Mouse (Mus musculus) bone marrow, adult 2 months (tissue): ENCODE results near the gene Slc1a1. TPM values are rescaled to one million over a fixed set of nuclear protein-coding genes. Genes with fewer than 3 reads are reported as not detected.

Experiments
- H3K27ac ChIP-seq: fragments of 200-500 bp; 2 replicates; pipeline ENCODE4 v1.5.1; 2012; ENCODE audit warnings: low read depth, mild to moderate bottlenecking, control low read depth, inconsistent platforms, low read length; ENCODE audit not compliant: control insufficient read depth, poor library complexity, insufficient read depth
- H3K4me1 ChIP-seq: fragments of 200-500 bp; 2 replicates; pipeline ENCODE4 v1.6.1; 2011; ENCODE audit warnings: low read length; ENCODE audit not compliant: control insufficient read depth, insufficient read depth
- H3K4me3 ChIP-seq: fragments of 200-500 bp; replicated peaks from 2 replicates; pipeline ENCODE3; 2011; ENCODE audit warnings: mild to moderate bottlenecking, low read depth, low read length, control low read depth; ENCODE audit not compliant: control insufficient read depth
- CTCF ChIP-seq: fragments of 200-500 bp; IDR thresholded peaks from 2 replicates; pipeline ENCODE4 v1.5.1; 2011; ENCODE audit warnings: low read length, control low read depth; ENCODE audit not compliant: control insufficient read depth, insufficient read depth
- POLR2A ChIP-seq: fragments of 200-500 bp; IDR thresholded peaks from 2 replicates; pipeline ENCODE4 v1.6.1; 2011; ENCODE audit warnings: low read depth, mild to moderate bottlenecking, control low read depth, low read length, borderline replicate concordance; ENCODE audit not compliant: control insufficient read depth
- WGBS: fragments of 180-500 bp; shearing (Covaris S2); methylation state at CpG from one replicate; pipeline ENCODE4 v1.1.7; 2018; 5-methylcytosine and 5-hydroxymethylcytosine counted together
- polyA plus RNA-seq: library from polyadenylated mRNA; stranded (reverse); fragments of >200 nt; gene quantifications from 2 replicates; pipeline ENCODE4 v1.2.4, GENCODE M21; 2011; ENCODE audit warnings: low replicate concordance; ENCODE audit not compliant: missing spikeins, insufficient read depth, insufficient read length

Slc1a1 gene
- polyA plus RNA-seq, 1 experiment, result 1.9 TPM

DNA sequence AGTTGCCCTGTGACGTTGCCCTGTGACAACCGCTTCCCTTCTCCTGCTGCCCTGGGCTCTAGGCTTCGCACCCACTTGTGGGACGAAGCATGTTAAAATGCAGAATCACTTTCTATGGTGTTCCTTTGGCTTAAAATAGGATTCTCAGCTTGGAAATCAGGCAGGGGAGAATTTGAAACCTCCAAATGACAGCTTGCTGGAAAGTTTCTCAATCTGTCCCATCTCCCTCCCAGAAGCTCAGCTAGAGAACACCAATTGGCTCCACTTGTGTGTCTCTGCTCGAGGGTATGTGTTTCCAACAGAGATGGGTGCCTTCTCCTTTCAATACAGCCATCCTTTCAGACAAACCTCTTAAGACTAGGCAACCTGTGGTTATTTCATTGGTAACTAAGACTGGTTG is 56.4 kb downstream of the Slc1a1 start:
- 77% methylated on average over 5 of the region's 5 CpGs for WGBS
- Histone ChIP-seq H3K27ac (no peak overlapping the region), H3K4me3 (no peak overlapping the region), H3K4me1 (no peaks in the 10 kb centered on the region)
- TF ChIP-seq CTCF (no peak), POLR2A (no peak)

- no peak overlapping the region for H3K4me3 ChIP-seq
- H3K4me1 ChIP-seq, result no peaks in the 10 kb centered on the region
- TF ChIP-seq CTCF (no peak), POLR2A (no peak)
- H3K27ac ChIP-seq, result no peak overlapping the region
- WGBS, result 93% methylated on average over 1 of the region's 1 CpGs
These were observed 57.0 kb downstream of the Slc1a1 start for GRCm38 (mm10) chr19:28891864-28892263.

DNA sequence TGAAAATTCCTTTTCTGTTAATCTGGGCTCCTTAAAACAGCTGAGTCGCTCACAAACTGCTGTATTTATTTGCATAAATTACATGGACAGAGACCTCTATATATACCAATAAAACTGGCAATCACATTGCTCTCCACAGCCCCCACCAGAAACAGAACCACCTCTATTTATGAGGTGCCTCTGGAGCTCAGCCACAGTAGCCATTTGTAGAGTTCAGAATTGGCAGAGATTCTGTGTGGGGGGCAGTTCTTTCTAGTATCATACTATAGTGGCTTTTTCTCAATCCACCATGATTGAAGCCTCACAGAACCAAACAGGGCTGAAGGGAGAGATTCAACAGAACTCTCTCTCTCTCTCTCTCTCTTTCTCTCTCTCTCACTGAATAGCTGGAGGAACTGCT is 61.8 kb downstream of the Slc1a1 start:
- WGBS, result 72% methylated on average over 1 of the region's 1 CpGs
- TF ChIP-seq POLR2A (no peak), CTCF (no peak)
- no peaks in the 10 kb centered on the region for H3K4me1 ChIP-seq
- H3K4me3 ChIP-seq, result no peak overlapping the region
- H3K27ac ChIP-seq, result no peak overlapping the region

- Histone ChIP-seq H3K4me1 (no peaks in the 10 kb centered on the region), H3K27ac (no peak overlapping the region), H3K4me3 (no peak overlapping the region)
- TF ChIP-seq POLR2A, result no peak
- TF ChIP-seq CTCF, result no peak
- 84% methylated on average over 9 of the region's 9 CpGs for WGBS
These were observed 62.6 kb downstream of the Slc1a1 start for GRCm38 (mm10) chr19:28897497-28897896.

DNA sequence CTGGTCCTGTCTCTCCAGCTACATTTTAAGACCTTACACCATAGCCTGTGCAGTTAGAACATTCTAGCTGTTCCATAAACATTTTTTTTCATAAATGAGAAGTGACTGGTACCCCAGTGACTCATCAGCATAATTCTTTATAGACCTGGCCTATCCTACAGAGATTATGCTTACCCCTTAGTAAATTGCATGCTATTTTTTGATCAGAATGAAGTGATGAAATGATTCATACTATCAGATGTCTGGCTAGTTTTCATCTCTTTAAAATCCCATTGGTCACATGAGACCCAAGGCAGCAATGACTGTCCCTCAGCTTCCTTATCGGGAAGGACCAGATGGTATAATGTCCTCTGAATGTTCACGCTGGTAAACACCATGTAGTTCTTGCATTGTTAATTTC is 65.9 kb downstream of the Slc1a1 start:
- WGBS, result 78% methylated on average over 2 of the region's 2 CpGs
- TF ChIP-seq CTCF (no peak), POLR2A (no peak)

GRCm38 (mm10) chr19:28902111-28902510 is 67.3 kb downstream of the Slc1a1 start:
- 78% methylated on average over 2 of the region's 2 CpGs for WGBS
- no peaks in the 10 kb centered on the region for H3K4me1 ChIP-seq
- no peak for TF ChIP-seq POLR2A
- TF ChIP-seq CTCF, result no peak
- H3K4me3 ChIP-seq, result no peak overlapping the region
- no peak overlapping the region for H3K27ac ChIP-seq

More for the DNA sequence above, 65.9 kb downstream of the Slc1a1 start:
- H3K4me3 ChIP-seq, result no peak overlapping the region
- H3K4me1 ChIP-seq, result no peaks in the 10 kb centered on the region
- H3K27ac ChIP-seq, result no peak overlapping the region

DNA sequence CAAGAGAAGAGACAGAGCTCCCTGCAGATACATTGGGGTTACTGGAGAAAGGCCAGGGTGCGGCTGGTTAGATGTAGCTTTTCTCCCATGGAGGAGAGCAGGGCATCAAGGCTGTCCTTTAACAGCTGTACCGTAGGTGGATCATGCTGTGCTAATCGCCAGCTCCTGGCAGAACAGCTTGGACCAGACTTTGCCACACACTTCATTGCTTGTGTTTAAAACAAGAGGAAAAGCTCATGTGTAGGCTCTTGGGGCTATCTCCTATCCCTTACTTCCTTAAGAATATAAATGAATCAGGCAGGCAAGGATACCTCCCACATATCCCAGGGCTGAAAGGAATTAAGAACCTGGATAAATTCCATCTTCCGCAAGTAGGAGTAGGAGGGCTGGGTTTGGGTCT is 68.0 kb downstream of the Slc1a1 start:
- WGBS, result 82% methylated on average over 4 of the region's 4 CpGs
- no peak overlapping the region for H3K4me3 ChIP-seq
- H3K27ac ChIP-seq, result no peak overlapping the region
- H3K4me1 ChIP-seq, result no peaks in the 10 kb centered on the region
- TF ChIP-seq POLR2A, result no peak
- TF ChIP-seq CTCF, result no peak

DNA sequence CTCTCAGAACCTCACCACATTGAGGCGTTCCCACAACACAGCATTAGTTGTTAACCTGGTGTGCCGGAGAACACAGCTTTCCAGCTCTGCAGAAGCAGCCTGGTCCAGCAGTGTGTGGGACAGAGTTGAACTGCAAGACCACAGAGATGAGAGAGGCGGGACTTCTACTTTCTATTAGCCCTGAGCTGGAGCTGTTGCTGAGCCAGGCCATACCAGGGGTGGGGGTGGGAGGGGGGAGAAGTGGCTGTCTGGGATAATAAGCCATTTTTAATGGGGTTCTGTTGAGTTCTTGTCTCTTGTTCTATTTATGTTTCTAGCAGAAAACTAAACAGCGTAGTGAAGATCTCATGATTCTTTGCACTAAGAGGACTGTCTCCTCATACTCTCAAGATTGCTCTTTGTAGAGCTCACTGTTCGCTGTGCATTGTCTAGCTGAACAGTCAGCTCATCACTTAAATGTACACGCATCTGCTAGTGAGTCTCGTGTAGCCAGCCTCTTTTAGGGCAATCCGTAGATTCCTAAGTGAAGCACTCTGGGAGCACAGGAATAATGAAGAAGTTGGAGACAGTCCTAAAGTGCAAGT is 68.8 kb downstream of the Slc1a1 start:
- TF ChIP-seq POLR2A, result no peak
- TF ChIP-seq CTCF, result no peak
- 82% methylated on average over 8 of the region's 8 CpGs for WGBS
- Histone ChIP-seq H3K4me1 (no peaks in the 10 kb centered on the region), H3K27ac (no peak overlapping the region), H3K4me3 (no peak overlapping the region)

DNA sequence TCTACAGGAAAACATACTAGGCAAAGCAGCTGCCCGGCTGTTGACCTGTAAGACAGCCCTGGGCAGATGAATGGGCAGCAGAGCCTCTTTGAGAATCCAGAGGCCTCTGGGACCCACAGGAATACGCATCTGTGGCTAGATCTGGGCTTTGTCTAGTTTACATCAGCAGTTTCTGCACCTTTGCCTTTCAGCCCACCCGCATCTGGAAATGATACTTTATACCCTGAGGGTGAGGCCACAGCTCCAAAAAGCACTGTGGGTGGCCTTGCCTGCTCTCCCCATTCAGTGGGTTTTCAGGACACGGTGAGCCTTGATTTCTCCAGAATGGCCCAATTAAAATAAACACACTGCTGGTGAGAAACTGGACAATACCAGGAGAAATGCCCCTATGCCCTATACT is 73.3 kb downstream of the Slc1a1 start:
- no peak overlapping the region for H3K4me3 ChIP-seq
- TF ChIP-seq CTCF, result no peak
- TF ChIP-seq POLR2A, result no peak
- 80% methylated on average over 4 of the region's 4 CpGs for WGBS
- no peaks in the 10 kb centered on the region for H3K4me1 ChIP-seq
- H3K27ac ChIP-seq, result no peak overlapping the region
